Mouse (Mus musculus) E14TG2a.4 (cell line): ENCODE measurements around the gene Sp9.

ENCODE experiments used
- CTCF ChIP-seq: conservative IDR thresholded peaks from 2 replicates; pipeline ENCODE4 v1.5.1; 2014; ENCODE audit warnings: low read length
- NANOG ChIP-seq: IDR thresholded peaks from 2 replicates; pipeline ENCODE4 v1.6.1; 2014; ENCODE audit warnings: borderline replicate concordance, low read length, mixed read lengths
- POU5F1 ChIP-seq: IDR thresholded peaks from 2 replicates; pipeline ENCODE4 v1.6.1; 2014; ENCODE audit warnings: low read length, borderline replicate concordance

GRCm38 (mm10) chr2:73285630-73286029 lies 13.9 kb downstream of the Sp9 start:
- peak; percentile 55 for TF ChIP-seq CTCF
- TF ChIP-seq NANOG: no peak
- TF ChIP-seq POU5F1: no peak
